Mouse (Mus musculus): ENCODE results near the gene Fgr. TPM values are rescaled to one million over a fixed set of nuclear protein-coding genes. Genes with fewer than 3 reads are reported as not detected.

The Fgr gene
- total and polyA plus RNA-seq, 2 experiments from 2014 or later = 0.19 to 0.33 TPM

DNA sequence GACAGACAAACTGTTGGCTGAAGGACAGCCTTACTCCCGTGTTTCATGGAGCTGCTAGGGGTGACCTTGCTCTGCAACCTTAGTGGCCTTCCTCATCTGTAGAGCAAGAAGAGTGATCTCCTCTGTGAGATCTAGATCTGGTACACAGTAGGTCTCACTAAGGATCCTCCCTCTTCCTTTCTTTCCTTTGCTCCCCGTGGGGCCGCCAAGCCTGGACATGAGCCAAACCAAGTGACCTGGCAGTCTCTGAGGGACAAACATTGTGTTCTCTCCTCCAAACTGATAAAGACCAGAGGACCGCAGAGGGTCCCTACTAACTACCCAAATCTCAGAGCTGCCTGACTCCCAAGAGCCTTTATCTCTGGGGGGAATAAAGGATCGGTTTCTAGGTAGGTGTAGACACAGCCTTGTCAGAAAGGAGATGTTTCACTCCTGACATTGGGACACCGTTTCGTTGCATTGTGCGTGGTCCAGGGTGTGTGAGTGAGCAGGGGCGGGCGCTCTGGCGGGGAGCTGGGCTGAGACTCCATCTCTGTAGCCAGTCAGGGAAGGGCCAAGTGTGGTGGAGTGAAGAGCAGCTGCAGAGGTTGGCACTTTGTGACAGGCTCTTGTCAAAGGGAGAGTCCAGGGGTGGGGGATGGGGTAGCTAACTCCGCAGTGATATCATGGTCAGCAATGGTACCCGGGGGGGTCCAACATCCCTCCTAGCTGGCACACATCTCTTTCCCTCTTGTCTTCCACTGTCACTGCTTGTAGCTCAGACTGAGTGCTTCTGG, 12.8 kb upstream of the Fgr start:
- ATAC-seq (ENCODE audit: low FRiP score) = no peak
- WGBS = 61% methylated on average over 13 of the region's 13 CpGs
- H3K4me2 ChIP-seq (ENCODE audit: low read depth, low read length, poor library complexity, severe bottlenecking) = no peak overlapping the region

DNA sequence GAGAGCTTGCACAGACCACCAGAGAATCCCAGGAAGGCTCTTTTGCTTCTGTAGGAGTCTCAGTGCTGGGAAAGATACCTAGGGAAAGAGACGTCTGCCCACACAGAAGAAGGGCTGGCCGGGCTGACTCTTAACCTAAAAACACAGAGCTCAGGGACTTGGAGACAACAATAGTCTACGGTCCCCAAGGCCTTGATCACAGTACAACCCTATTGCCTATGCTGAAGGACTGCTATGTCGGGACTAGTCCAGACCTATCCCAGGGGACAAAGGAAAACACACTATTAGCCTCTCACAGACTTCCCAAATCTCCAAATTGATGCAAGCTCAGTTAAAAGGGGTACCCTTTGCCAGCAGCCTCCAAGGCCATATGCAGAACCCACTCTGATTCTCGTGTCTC, 12.0 kb upstream of the Fgr start:
- DNase-seq (ENCODE audit: low spot score) = no peak
- Histone ChIP-seq H3K9ac (replicated peaks; ENCODE audit: low read length, poor library complexity, severe bottlenecking) (no peak overlapping the region), H3K27ac (ENCODE audit: low read depth, low read length) (no peak overlapping the region), H3K9me3 (ENCODE audit: low read length) (no peaks in the 10 kb centered on the region), H3K4me3 (ENCODE audit: low read depth, low read length) (no peak overlapping the region), H3K4me2 (ENCODE audit: low read depth, low read length, poor library complexity, severe bottlenecking) (no peak overlapping the region), H3K4me1 (ENCODE audit: insufficient read depth, low read length) (no peaks in the 10 kb centered on the region), H3K27me3 (ENCODE audit: insufficient read depth, low read length) (no peaks in the 10 kb centered on the region), H3K36me3 (ENCODE audit: insufficient read depth, low read length) (no peaks in the 10 kb centered on the region)
- ATAC-seq (ENCODE audit: low FRiP score) = no peak
- WGBS = 85% methylated on average over 5 of the region's 5 CpGs
- TF ChIP-seq CTCF (IDR thresholded peaks at IDR 0.05) = no peak

More for the DNA sequence above, 12.8 kb upstream of the Fgr start:
- DNase-seq (ENCODE audit: low spot score) = no peak
- H3K9ac ChIP-seq (replicated peaks; ENCODE audit: low read length, poor library complexity, severe bottlenecking) = no peak overlapping the region
- H3K4me3 ChIP-seq (ENCODE audit: low read depth, low read length) = no peak overlapping the region
- TF ChIP-seq CTCF (IDR thresholded peaks at IDR 0.05) = no peak
- no peaks in the 10 kb centered on the region for H3K36me3 ChIP-seq (ENCODE audit: insufficient read depth, low read length)
- no peaks in the 10 kb centered on the region for H3K4me1 ChIP-seq (ENCODE audit: insufficient read depth, low read length)
- no peak overlapping the region for H3K27ac ChIP-seq (ENCODE audit: low read depth, low read length)
- H3K9me3 ChIP-seq (ENCODE audit: low read length) = no peaks in the 10 kb centered on the region
- no peaks in the 10 kb centered on the region for H3K27me3 ChIP-seq (ENCODE audit: insufficient read depth, low read length)

GRCm38 (mm10) chr4:132962628-132963027, 11.3 kb upstream of the Fgr start:
- no peak overlapping the region for H3K4me2 ChIP-seq (ENCODE audit: low read depth, low read length, poor library complexity, severe bottlenecking)
- no peak for TF ChIP-seq CTCF (IDR thresholded peaks at IDR 0.05)
- no peak overlapping the region for H3K9ac ChIP-seq (replicated peaks; ENCODE audit: low read length, poor library complexity, severe bottlenecking)
- H3K36me3 ChIP-seq (ENCODE audit: insufficient read depth, low read length) = no peaks in the 10 kb centered on the region
- H3K4me1 ChIP-seq (ENCODE audit: insufficient read depth, low read length) = no peaks in the 10 kb centered on the region
- no peaks in the 10 kb centered on the region for H3K27me3 ChIP-seq (ENCODE audit: insufficient read depth, low read length)
- no peak overlapping the region for H3K27ac ChIP-seq (ENCODE audit: low read depth, low read length)
- ATAC-seq (ENCODE audit: low FRiP score) = no peak
- 93% methylated on average over 4 of the region's 4 CpGs for WGBS
- H3K9me3 ChIP-seq (ENCODE audit: low read length) = no peaks in the 10 kb centered on the region
- no peak for DNase-seq (ENCODE audit: low spot score)
- H3K4me3 ChIP-seq (ENCODE audit: low read depth, low read length) = no peak overlapping the region

GRCm38 (mm10) chr4:132963436-132963835, 10.5 kb upstream of the Fgr start:
- Histone ChIP-seq H3K4me1 (ENCODE audit: insufficient read depth, low read length) (no peaks in the 10 kb centered on the region), H3K36me3 (ENCODE audit: insufficient read depth, low read length) (no peaks in the 10 kb centered on the region), H3K4me2 (ENCODE audit: low read depth, low read length, poor library complexity, severe bottlenecking) (no peak overlapping the region), H3K4me3 (ENCODE audit: low read depth, low read length) (no peak overlapping the region), H3K9me3 (ENCODE audit: low read length) (no peaks in the 10 kb centered on the region), H3K27ac (ENCODE audit: low read depth, low read length) (no peak overlapping the region), H3K27me3 (ENCODE audit: insufficient read depth, low read length) (no peaks in the 10 kb centered on the region), H3K9ac (replicated peaks; ENCODE audit: low read length, poor library complexity, severe bottlenecking) (no peak overlapping the region)
- WGBS = 46% methylated on average over 2 of the region's 2 CpGs
- TF ChIP-seq CTCF (IDR thresholded peaks at IDR 0.05) = no peak
- ATAC-seq (ENCODE audit: low FRiP score) = no peak
- no peak for DNase-seq (ENCODE audit: low spot score)

GRCm38 (mm10) chr4:132964064-132964463, 9.8 kb upstream of the Fgr start:
- no peaks in the 10 kb centered on the region for H3K4me1 ChIP-seq (ENCODE audit: insufficient read depth, low read length)
- WGBS = 33% methylated on average over 3 of the region's 3 CpGs
- ATAC-seq (ENCODE audit: low FRiP score) = no peak
- no peak for DNase-seq (ENCODE audit: low spot score)
- H3K4me2 ChIP-seq (ENCODE audit: low read depth, low read length, poor library complexity, severe bottlenecking) = no peak overlapping the region
- H3K27ac ChIP-seq (ENCODE audit: low read depth, low read length) = no peak overlapping the region
- no peaks in the 10 kb centered on the region for H3K36me3 ChIP-seq (ENCODE audit: insufficient read depth, low read length)
- H3K27me3 ChIP-seq (ENCODE audit: insufficient read depth, low read length) = no peaks in the 10 kb centered on the region
- no peaks in the 10 kb centered on the region for H3K9me3 ChIP-seq (ENCODE audit: low read length)
- no peak overlapping the region for H3K4me3 ChIP-seq (ENCODE audit: low read depth, low read length)
- TF ChIP-seq CTCF (IDR thresholded peaks at IDR 0.05) = no peak
- H3K9ac ChIP-seq (replicated peaks; ENCODE audit: low read length, poor library complexity, severe bottlenecking) = no peak overlapping the region

DNA sequence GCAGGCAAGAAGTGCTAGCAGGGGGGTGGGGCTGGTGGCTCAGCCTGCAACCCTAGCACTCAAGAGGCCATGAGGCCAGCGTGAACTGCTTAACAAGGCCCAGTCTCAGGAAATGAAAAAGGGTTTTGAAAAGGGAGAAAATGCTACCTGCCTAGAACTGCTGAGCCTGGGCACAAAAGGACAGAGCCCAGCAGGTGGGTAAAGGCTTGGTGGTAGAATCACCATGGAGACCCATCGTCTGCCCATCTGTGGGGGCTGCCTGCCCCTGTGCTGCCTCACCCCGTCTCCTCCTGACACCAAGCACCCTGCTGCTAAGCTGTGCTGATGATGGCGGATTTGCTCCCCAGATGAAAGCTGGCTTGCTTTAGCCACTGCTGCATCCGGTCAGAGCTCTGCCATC, 9.4 kb upstream of the Fgr start:
- Histone ChIP-seq H3K9me3 (ENCODE audit: low read length) (no peaks in the 10 kb centered on the region), H3K4me2 (ENCODE audit: low read depth, low read length, poor library complexity, severe bottlenecking) (no peak overlapping the region), H3K27me3 (ENCODE audit: insufficient read depth, low read length) (no peaks in the 10 kb centered on the region), H3K4me1 (ENCODE audit: insufficient read depth, low read length) (no peaks in the 10 kb centered on the region), H3K9ac (replicated peaks; ENCODE audit: low read length, poor library complexity, severe bottlenecking) (no peak overlapping the region), H3K36me3 (ENCODE audit: insufficient read depth, low read length) (no peaks in the 10 kb centered on the region), H3K4me3 (ENCODE audit: low read depth, low read length) (no peak overlapping the region), H3K27ac (ENCODE audit: low read depth, low read length) (no peak overlapping the region)
- WGBS = 18% methylated on average over 5 of the region's 5 CpGs
- DNase-seq (ENCODE audit: low spot score) (no peak), ATAC-seq (ENCODE audit: low FRiP score) (no peak)
- TF ChIP-seq CTCF (IDR thresholded peaks at IDR 0.05) = no peak

All from midbrain, postnatal 0 days (tissue).